ENCODE assay signal across 8 mouse cellular contexts in the genomic region with DNA sequence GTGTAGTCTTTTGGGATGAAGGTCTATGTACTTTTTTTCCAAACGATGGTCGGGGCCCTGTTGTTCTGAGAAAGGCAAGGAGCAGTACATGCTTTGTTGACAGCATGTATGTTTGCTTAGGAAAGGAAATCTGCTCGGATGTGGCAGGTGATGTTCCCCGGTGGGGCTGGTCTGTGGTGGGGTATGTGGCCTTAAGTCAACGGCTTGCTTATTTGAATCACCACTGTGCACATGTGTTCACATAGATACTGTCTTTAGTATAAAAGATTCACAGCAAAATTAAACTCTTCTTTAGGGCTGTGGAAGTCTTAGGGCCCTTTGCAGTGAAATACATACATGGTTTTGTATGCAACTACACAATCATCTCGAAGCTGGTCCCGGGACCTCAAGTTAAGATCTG. TPM values are rescaled to one million over a fixed set of nuclear protein-coding genes. Genes with fewer than 3 reads are reported as not detected.
DNase-seq lines count a peak whose midpoint lies in the region; ATAC-seq and TF ChIP-seq lines count a peak whose summit lies in the region.

No protein-coding gene starts in this region.

- H3K4me2 ChIP-seq in kidney, embryonic 15.5 days, result peak overlapping the region; percentile 81
- H3K4me2 ChIP-seq in embryonic facial prominence, embryonic 13.5 days, result peak overlapping the region; percentile 90
- peak overlapping the region; percentile 93 for H3K4me2 ChIP-seq in intestine, postnatal 0 days (replicated peaks; ENCODE audit: low read depth)

- no peaks in the 10 kb centered on the region for H3K9me3 ChIP-seq in kidney, embryonic 15.5 days (replicated peaks)
- H3K9me3 ChIP-seq in embryonic facial prominence, embryonic 13.5 days, result no peaks in the 10 kb centered on the region
- H3K9me3 ChIP-seq in intestine, postnatal 0 days (ENCODE audit: control insufficient read depth), result no peaks in the 10 kb centered on the region

- TF ChIP-seq POLR2A in olfactory bulb, adult 2 months (IDR thresholded peaks at IDR 0.05; ENCODE audit: insufficient read depth, low read depth, low read length), result no peak

- no peaks in the 10 kb centered on the region for H3K36me3 ChIP-seq in kidney, embryonic 15.5 days
- H3K36me3 ChIP-seq in embryonic facial prominence, embryonic 13.5 days, result no peaks in the 10 kb centered on the region
- no peaks in the 10 kb centered on the region for H3K36me3 ChIP-seq in intestine, postnatal 0 days (ENCODE audit: control insufficient read depth, insufficient read depth)

- no peak for DNase-seq in kidney, adult 11 months
- no peak for DNase-seq in testis, postnatal 10 days (ENCODE audit: low spot score)
- DNase-seq in c-Kit-positive CD71-positive TER-119-positive erythroid progenitor cells, embryonic 14.5 days (ENCODE audit: low spot score), result no peak

- peak overlapping the region; percentile 92 for H3K4me3 ChIP-seq in kidney, embryonic 15.5 days (replicated peaks)
- peak overlapping the region; percentile 85 for H3K4me3 ChIP-seq in embryonic facial prominence, embryonic 13.5 days
- peak overlapping the region; percentile 92 for H3K4me3 ChIP-seq in intestine, postnatal 0 days (ENCODE audit: low read depth, low read length)
- peak overlapping the region; percentile 59 for H3K4me3 ChIP-seq in olfactory bulb, adult 2 months (ENCODE audit: insufficient read depth, low read depth, low read length)

- no peak overlapping the region for H3K27ac ChIP-seq in kidney, embryonic 15.5 days
- 0 out of 2 replicates have a peak overlapping the region, but pooled peaks have one; percentile 99 for H3K27ac ChIP-seq in embryonic facial prominence, embryonic 13.5 days
- no peak overlapping the region for H3K27ac ChIP-seq in intestine, postnatal 0 days (ENCODE audit: low read depth, low read length)
- no peak overlapping the region for H3K27ac ChIP-seq in olfactory bulb, adult 2 months (ENCODE audit: insufficient read depth, low read depth, low read length)

- WGBS in kidney, embryonic 15.5 days, result 29% methylated on average over 7 of the region's 7 CpGs
- 35% methylated on average over 7 of the region's 7 CpGs for WGBS in embryonic facial prominence, embryonic 13.5 days
- 12% methylated on average over 7 of the region's 7 CpGs for WGBS in intestine, postnatal 0 days
- 18% methylated on average over 7 of the region's 7 CpGs for WGBS in olfactory bulb, adult 2 months

- H3K4me1 ChIP-seq in kidney, embryonic 15.5 days, result peaks cover 30% of the 10 kb centered on the region
- peaks cover 31% of the 10 kb centered on the region for H3K4me1 ChIP-seq in embryonic facial prominence, embryonic 13.5 days
- 0 out of 2 replicates have a peak, but pooled peaks cover 2% of the 10 kb centered on the region for H3K4me1 ChIP-seq in intestine, postnatal 0 days (replicated peaks; ENCODE audit: control insufficient read depth, insufficient read depth, low read length)
- peaks cover 5% of the 10 kb centered on the region for H3K4me1 ChIP-seq in olfactory bulb, adult 2 months (ENCODE audit: control insufficient read depth, insufficient read depth, low read length)

- TF ChIP-seq CTCF in intestine, postnatal 0 days (IDR thresholded peaks at IDR 0.05; ENCODE audit: low read depth), result no peak
- no peak for TF ChIP-seq CTCF in olfactory bulb, adult 2 months (IDR thresholded peaks at IDR 0.05; ENCODE audit: insufficient read depth, low read depth, low read length)

- ATAC-seq in kidney, embryonic 15.5 days (replicated peaks; ENCODE audit: low FRiP score), result no peak
- no peak for ATAC-seq in embryonic facial prominence, embryonic 13.5 days (ENCODE audit: insufficient number of reproducible peaks, insufficient read depth, low FRiP score, low TSS enrichment, low read depth)
- ATAC-seq in intestine, postnatal 0 days, result no peak
- no peak for ATAC-seq in cerebellum, adult (ENCODE audit: insufficient number of reproducible peaks, low FRiP score, low TSS enrichment)

- no peaks in the 10 kb centered on the region for H3K27me3 ChIP-seq in kidney, embryonic 15.5 days
- no peaks in the 10 kb centered on the region for H3K27me3 ChIP-seq in embryonic facial prominence, embryonic 13.5 days
- no peaks in the 10 kb centered on the region for H3K27me3 ChIP-seq in intestine, postnatal 0 days (replicated peaks; ENCODE audit: control insufficient read depth, insufficient read depth, low read length)

- H3K9ac ChIP-seq in kidney, embryonic 15.5 days, result peak overlapping the region; percentile 97
- peak overlapping the region; percentile 98 for H3K9ac ChIP-seq in embryonic facial prominence, embryonic 13.5 days
- H3K9ac ChIP-seq in intestine, postnatal 0 days (ENCODE audit: low read depth, low read length), result peak overlapping the region; percentile 95; the same call in 1 of the 2 replicates

RNA-seq across cellular contexts. Expression of gene Zfp652, which starts 1.9 kb away (rescaled TPM):
- polyA plus RNA-seq in kidney, embryonic 15.5 days (2015; fragmentation: Nextera tagmentation; extraction: Ambion mirVana), result 22.3 and 23.1 TPM in 2 replicates
- 24.5 and 25.3 TPM in 2 replicates for polyA plus RNA-seq in embryonic facial prominence, embryonic 13.5 days (2015; fragmentation: Nextera tagmentation; extraction: Ambion mirVana)
- polyA plus RNA-seq in intestine, postnatal 0 days (2015; fragmentation: Nextera tagmentation; extraction: Ambion mirVana), result 7.9 and 9.7 TPM in 2 replicates
- polyA plus RNA-seq in olfactory bulb, adult 2 months (2012; ENCODE audit: insufficient read depth, insufficient read length, low replicate concordance, missing spikeins), result 93.0 TPM in 1 of 2 replicates, not detected in the other

RNA-seq across cellular contexts. Expression of gene B130006D01Rik, which starts 9.0 kb away (rescaled TPM):
- polyA plus RNA-seq in kidney, embryonic 15.5 days (2015; fragmentation: Nextera tagmentation; extraction: Ambion mirVana), result 1.3 and 1.6 TPM in 2 replicates
- polyA plus RNA-seq in embryonic facial prominence, embryonic 13.5 days (2015; fragmentation: Nextera tagmentation; extraction: Ambion mirVana), result 2.0 and 2.8 TPM in 2 replicates
- polyA plus RNA-seq in intestine, postnatal 0 days (2015; fragmentation: Nextera tagmentation; extraction: Ambion mirVana), result 0.26 and 0.41 TPM in 2 replicates
- polyA plus RNA-seq in olfactory bulb, adult 2 months (2012; ENCODE audit: insufficient read depth, insufficient read length, low replicate concordance, missing spikeins), result not detected in 2 replicates

RNA-seq across cellular contexts. Expression of gene Phb, which starts 47.7 kb away (rescaled TPM):
- 270 and 290 TPM in 2 replicates for polyA plus RNA-seq in kidney, embryonic 15.5 days (2015; fragmentation: Nextera tagmentation; extraction: Ambion mirVana)
- polyA plus RNA-seq in embryonic facial prominence, embryonic 13.5 days (2015; fragmentation: Nextera tagmentation; extraction: Ambion mirVana), result 209 and 218 TPM in 2 replicates
- polyA plus RNA-seq in intestine, postnatal 0 days (2015; fragmentation: Nextera tagmentation; extraction: Ambion mirVana), result 133 and 147 TPM in 2 replicates
- polyA plus RNA-seq in olfactory bulb, adult 2 months (2012; ENCODE audit: insufficient read depth, insufficient read length, low replicate concordance, missing spikeins), result not detected in 2 replicates

Comparison
In these comparisons a context has a peak if more than half of its experiments do, and no peak if none do; other contexts are left out.
1. RNA of gene Phb, which starts 47.7 kb away (polyA plus RNA-seq): 270 to 290 TPM in kidney, embryonic 15.5 days, 209 to 218 TPM in embryonic facial prominence, embryonic 13.5 days and 133 to 147 TPM in intestine, postnatal 0 days; not detected in olfactory bulb, adult 2 months; every median in the first group is over 100 times any median in the second.
2. Peak in every context shown above with its lines, with median percentiles within 50 percentile points of each other: H3K4me2 ChIP-seq, H3K4me3 ChIP-seq and H3K9ac ChIP-seq.